Mouse (Mus musculus): Measurements from ENCODE around the gene Aox4.

DNA sequence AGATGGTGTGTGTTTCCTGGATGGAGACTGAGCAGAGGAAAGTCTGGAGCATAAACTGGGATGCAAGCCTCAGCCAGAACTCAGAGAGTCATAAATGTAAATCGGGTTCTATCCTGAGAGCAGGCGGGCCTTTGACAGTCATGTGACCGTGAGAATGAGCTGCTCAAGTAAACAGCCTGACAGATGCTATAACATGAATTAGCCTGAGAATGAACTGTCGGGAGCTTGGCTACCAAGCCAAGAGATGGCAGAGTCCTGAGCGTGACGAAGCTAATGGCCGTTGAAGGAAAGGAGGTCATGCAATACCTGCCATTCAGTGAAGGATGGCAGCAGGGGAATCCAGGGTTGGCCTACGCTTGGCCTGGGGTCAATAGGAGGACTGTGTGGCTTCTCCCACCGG lies 13.2 kb upstream of the Aox4 start:
- no peak for TF ChIP-seq CTCF (IDR thresholded peaks at IDR 0.05; ENCODE audit: extremely low read depth, insufficient read depth, low read length)
- no peak for TF ChIP-seq POLR2A (IDR thresholded peaks at IDR 0.05; ENCODE audit: extremely low read depth, insufficient read depth, low read length)
